Mouse (Mus musculus) liver, embryonic 14.5 days (tissue): ENCODE measurements around the gene Ceacam2. TPM values are rescaled to one million over a fixed set of nuclear protein-coding genes. Genes with fewer than 3 reads are reported as not detected.

ENCODE experiments used
- polyA plus RNA-seq, 2 experiments: library from polyadenylated mRNA; depleted of rRNA in 1 of 2; stranded (reverse) in 1 of 2; unstranded in 1 of 2; fragments of >200 nt; fragmentation: Nextera tagmentation in 1 of 2; extraction: Ambion mirVana in 1 of 2; gene quantifications; 2 replicates each; pipeline versions ENCODE4 v1.2.1 to v1.2.3; 2012 to 2014

Gene Ceacam2
- polyA plus RNA-seq, 2 experiments: 0.03 TPM; not detected in 1

Other genes with a start within 250 kb of the Ceacam2 start
- 26.2 and 29.4 TPM in 2 replicates for gene Pafah1b3, start 241.9 kb downstream of the Ceacam2 start, polyA plus RNA-seq (2012; rRNA removed)
- 24.3 and 29.8 TPM in 2 replicates for gene Pafah1b3, start 241.9 kb downstream of the Ceacam2 start, polyA plus RNA-seq (2014; fragmentation: Nextera tagmentation; extraction: Ambion mirVana)
- 0.03 and 0.04 TPM in 2 replicates for gene Prr19, start 238.4 kb downstream of the Ceacam2 start, polyA plus RNA-seq (2012; rRNA removed)
- gene Prr19, start 238.4 kb downstream of the Ceacam2 start, polyA plus RNA-seq (2014; fragmentation: Nextera tagmentation; extraction: Ambion mirVana): not detected in 2 replicates
- 0.23 TPM in 1 of 2 replicates, not detected in the other for gene Tmem145, start 233.8 kb downstream of the Ceacam2 start, polyA plus RNA-seq (2012; rRNA removed)
- not detected in 2 replicates for gene Tmem145, start 233.8 kb downstream of the Ceacam2 start, polyA plus RNA-seq (2014; fragmentation: Nextera tagmentation; extraction: Ambion mirVana)
- gene Megf8, start 222.7 kb downstream of the Ceacam2 start, polyA plus RNA-seq (2012; rRNA removed): 1.3 TPM in 2 replicates
- 0.53 and 0.71 TPM in 2 replicates for gene Megf8, start 222.7 kb downstream of the Ceacam2 start, polyA plus RNA-seq (2014; fragmentation: Nextera tagmentation; extraction: Ambion mirVana)
- gene Cnfn, start 170.1 kb downstream of the Ceacam2 start, polyA plus RNA-seq (2012; rRNA removed): not detected in 2 replicates
- gene Cnfn, start 170.1 kb downstream of the Ceacam2 start, polyA plus RNA-seq (2014; fragmentation: Nextera tagmentation; extraction: Ambion mirVana): not detected in 2 replicates
- gene Lipe, start 141.1 kb downstream of the Ceacam2 start, polyA plus RNA-seq (2012; rRNA removed): 2.3 TPM in 2 replicates
- gene Lipe, start 141.1 kb downstream of the Ceacam2 start, polyA plus RNA-seq (2014; fragmentation: Nextera tagmentation; extraction: Ambion mirVana): 0.38 and 0.72 TPM in 2 replicates
- gene Cxcl17, start 127.0 kb downstream of the Ceacam2 start, polyA plus RNA-seq (2012; rRNA removed): not detected in 2 replicates
- not detected in 2 replicates for gene Cxcl17, start 127.0 kb downstream of the Ceacam2 start, polyA plus RNA-seq (2014; fragmentation: Nextera tagmentation; extraction: Ambion mirVana)
- 2.8 and 3.0 TPM in 2 replicates for gene Ceacam1, start 62.3 kb downstream of the Ceacam2 start, polyA plus RNA-seq (2012; rRNA removed)
- 3.8 and 4.3 TPM in 2 replicates for gene Ceacam1, start 62.3 kb downstream of the Ceacam2 start, polyA plus RNA-seq (2014; fragmentation: Nextera tagmentation; extraction: Ambion mirVana)
- 0.40 and 0.52 TPM in 2 replicates for gene Erich4, start 76.0 kb upstream of the Ceacam2 start, polyA plus RNA-seq (2012; rRNA removed)
- 0.47 and 0.51 TPM in 2 replicates for gene Erich4, start 76.0 kb upstream of the Ceacam2 start, polyA plus RNA-seq (2014; fragmentation: Nextera tagmentation; extraction: Ambion mirVana)
- 8.1 and 9.6 TPM in 2 replicates for gene Dmac2, start 79.6 kb upstream of the Ceacam2 start, polyA plus RNA-seq (2012; rRNA removed)
- 6.9 and 7.4 TPM in 2 replicates for gene Dmac2, start 79.6 kb upstream of the Ceacam2 start, polyA plus RNA-seq (2014; fragmentation: Nextera tagmentation; extraction: Ambion mirVana)
- gene B3gnt8, start 86.8 kb upstream of the Ceacam2 start, polyA plus RNA-seq (2012; rRNA removed): 1.6 TPM in 2 replicates
- 0.72 and 0.81 TPM in 2 replicates for gene B3gnt8, start 86.8 kb upstream of the Ceacam2 start, polyA plus RNA-seq (2014; fragmentation: Nextera tagmentation; extraction: Ambion mirVana)
- gene Bckdha, start 119.1 kb upstream of the Ceacam2 start, polyA plus RNA-seq (2012; rRNA removed): 20.1 and 22.0 TPM in 2 replicates
- 17.3 and 21.0 TPM in 2 replicates for gene Bckdha, start 119.1 kb upstream of the Ceacam2 start, polyA plus RNA-seq (2014; fragmentation: Nextera tagmentation; extraction: Ambion mirVana)
- gene Exosc5, start 119.3 kb upstream of the Ceacam2 start, polyA plus RNA-seq (2012; rRNA removed): 33.7 and 35.2 TPM in 2 replicates
- 48.1 and 51.6 TPM in 2 replicates for gene Exosc5, start 119.3 kb upstream of the Ceacam2 start, polyA plus RNA-seq (2014; fragmentation: Nextera tagmentation; extraction: Ambion mirVana)
- gene Tmem91, start 135.3 kb upstream of the Ceacam2 start, polyA plus RNA-seq (2012; rRNA removed): 0.22 and 0.32 TPM in 2 replicates
- gene Tmem91, start 135.3 kb upstream of the Ceacam2 start, polyA plus RNA-seq (2014; fragmentation: Nextera tagmentation; extraction: Ambion mirVana): 0.39 and 0.51 TPM in 2 replicates
- gene B9d2, start 140.9 kb upstream of the Ceacam2 start, polyA plus RNA-seq (2012; rRNA removed): 21.9 and 28.2 TPM in 2 replicates
- gene B9d2, start 140.9 kb upstream of the Ceacam2 start, polyA plus RNA-seq (2014; fragmentation: Nextera tagmentation; extraction: Ambion mirVana): 18.8 and 20.4 TPM in 2 replicates
- 16.6 and 18.5 TPM in 2 replicates for gene Tgfb1, start 147.1 kb upstream of the Ceacam2 start, polyA plus RNA-seq (2012; rRNA removed)
- 3.9 and 4.3 TPM in 2 replicates for gene Tgfb1, start 147.1 kb upstream of the Ceacam2 start, polyA plus RNA-seq (2014; fragmentation: Nextera tagmentation; extraction: Ambion mirVana)
- gene Ccdc97, start 179.2 kb upstream of the Ceacam2 start, polyA plus RNA-seq (2012; rRNA removed): 17.1 and 19.5 TPM in 2 replicates
- gene Ccdc97, start 179.2 kb upstream of the Ceacam2 start, polyA plus RNA-seq (2014; fragmentation: Nextera tagmentation; extraction: Ambion mirVana): 11.3 and 13.2 TPM in 2 replicates
- gene Hnrnpul1, start 214.9 kb upstream of the Ceacam2 start, polyA plus RNA-seq (2012; rRNA removed): 22.8 and 26.5 TPM in 2 replicates
- 36.5 and 39.1 TPM in 2 replicates for gene Hnrnpul1, start 214.9 kb upstream of the Ceacam2 start, polyA plus RNA-seq (2014; fragmentation: Nextera tagmentation; extraction: Ambion mirVana)
- gene Axl, start 248.8 kb upstream of the Ceacam2 start, polyA plus RNA-seq (2012; rRNA removed): 5.3 and 5.8 TPM in 2 replicates
- 11.8 and 12.7 TPM in 2 replicates for gene Axl, start 248.8 kb upstream of the Ceacam2 start, polyA plus RNA-seq (2014; fragmentation: Nextera tagmentation; extraction: Ambion mirVana)